Mouse (Mus musculus) heart, adult 10 weeks (tissue): ENCODE data around the gene Vmn1r100. TPM values are rescaled to one million over a fixed set of nuclear protein-coding genes. Genes with fewer than 3 reads are reported as not detected.

Source experiments
- polyA plus RNA-seq: library from polyadenylated mRNA; stranded (reverse); fragments of 350-450 nt; fragmentation: Illumina TruSeq; extraction: RNeasy Lipid Tissue Mini Kit (QIAGEN cat#74804); gene quantifications from one replicate; pipeline ENCODE4 v1.2.3, GENCODE M21; 2014; ENCODE audit warnings: low read depth, low replicate concordance

Vmn1r100 gene
- not detected for polyA plus RNA-seq

DNA sequence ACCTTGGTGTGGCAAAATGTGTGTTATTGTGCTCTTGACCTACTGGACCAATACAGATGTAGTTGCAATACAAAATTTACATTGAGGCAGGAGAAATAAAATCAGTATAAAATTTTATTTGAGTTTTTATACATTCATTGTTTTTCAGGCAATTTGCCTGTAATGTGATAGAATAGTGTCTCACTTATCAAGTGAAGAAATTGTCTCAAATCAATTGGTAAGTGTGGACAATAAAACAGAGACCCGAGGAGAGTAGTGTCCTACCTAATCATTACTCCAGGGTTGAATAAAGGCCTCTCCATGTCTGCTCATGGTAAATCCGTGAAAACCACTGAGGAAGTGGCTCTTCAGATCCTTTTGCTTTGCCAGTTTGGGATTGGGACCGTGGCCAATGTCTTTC, at the start of gene Vmn1r100:
TSS of gene Vmn1r100 (plus strand) at position 301 of the 400 bp plus-strand sequence.

DNA sequence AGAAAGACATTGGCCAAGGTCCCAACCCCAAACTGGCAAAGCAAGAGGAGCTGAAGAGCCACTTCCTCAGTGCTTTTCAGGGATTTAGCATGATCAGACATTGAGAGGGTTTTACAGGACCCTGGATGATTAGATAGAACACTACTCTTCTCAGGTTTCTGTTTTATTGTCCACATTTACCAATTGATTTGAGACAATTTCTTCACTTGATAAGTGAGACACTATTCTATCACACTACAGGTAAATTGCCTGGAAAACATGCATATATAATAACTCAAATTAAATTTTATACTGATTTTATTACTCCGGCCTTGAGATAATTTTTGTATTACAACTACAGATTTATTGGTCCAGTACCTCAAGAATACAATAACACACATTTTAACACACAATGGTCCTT, 42.4 kb upstream of the Vmn1r100 start, which contains the start of gene Gm5728:
TSS of gene Gm5728 (minus strand) at position 101 of the 400 bp plus-strand sequence.

DNA sequence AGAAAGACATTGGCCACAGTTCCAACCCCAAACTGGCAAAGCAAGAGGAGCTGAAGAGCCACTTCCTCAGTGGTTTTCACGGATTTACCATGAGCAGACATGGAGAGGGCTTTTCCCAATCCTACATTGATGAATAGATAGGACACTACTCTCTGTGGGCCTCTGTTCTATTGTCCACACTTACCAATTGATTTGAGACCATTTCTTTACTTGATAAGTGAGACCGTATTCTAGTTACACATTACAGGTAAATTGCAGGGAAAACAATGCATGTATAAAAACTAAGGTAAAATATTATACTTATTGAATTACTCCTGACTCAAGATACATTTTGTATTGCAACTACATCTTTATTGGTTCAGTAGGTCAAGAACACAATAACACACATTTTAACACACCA, 24.8 kb downstream of the Vmn1r100 start, which contains the start of gene Vmn1r101:
TSS of gene Vmn1r101 (minus strand) at position 101 of the 400 bp plus-strand sequence.

Other genes with a start within 250 kb of the Vmn1r100 start
- gene Vmn1r94, start 249.6 kb upstream of the Vmn1r100 start, polyA plus RNA-seq, result not detected
- not detected for gene Vmn1r95, start 224.2 kb upstream of the Vmn1r100 start, polyA plus RNA-seq
- gene Gm6164, start 212.3 kb upstream of the Vmn1r100 start, polyA plus RNA-seq, result not detected
- gene Gm4498, start 184.1 kb upstream of the Vmn1r100 start, polyA plus RNA-seq, result not detected
- not detected for gene Gm5890, start 155.1 kb upstream of the Vmn1r100 start, polyA plus RNA-seq
- gene Gm4133, start 83.9 kb upstream of the Vmn1r100 start, polyA plus RNA-seq, result not detected
- not detected for gene Gm5728, start 42.5 kb upstream of the Vmn1r100 start, polyA plus RNA-seq
- not detected for gene Vmn1r101, start 24.7 kb downstream of the Vmn1r100 start, polyA plus RNA-seq
- not detected for gene Gm10670, start 57.0 kb downstream of the Vmn1r100 start, polyA plus RNA-seq
- gene Vmn1r103, start 92.6 kb downstream of the Vmn1r100 start, polyA plus RNA-seq, result not detected
- gene Vmn1r104, start 115.9 kb downstream of the Vmn1r100 start, polyA plus RNA-seq, result not detected
- gene Gm5726, start 127.8 kb downstream of the Vmn1r100 start, polyA plus RNA-seq, result not detected
- not detected for gene Gm4141, start 158.3 kb downstream of the Vmn1r100 start, polyA plus RNA-seq
- gene Gm4513, start 181.1 kb downstream of the Vmn1r100 start, polyA plus RNA-seq, result not detected